Mouse (Mus musculus) 3134 (cell line): ENCODE results near the gene Ruvbl1.

Source experiments
- DNase-seq: peaks from one replicate; pipeline ENCODE4 v3.0.0-alpha.2; 2011; ENCODE audit warnings: low spot score; ENCODE audit not compliant: insufficient read length; ENCODE audit errors: extremely low read depth

The Ruvbl1 gene

DNA sequence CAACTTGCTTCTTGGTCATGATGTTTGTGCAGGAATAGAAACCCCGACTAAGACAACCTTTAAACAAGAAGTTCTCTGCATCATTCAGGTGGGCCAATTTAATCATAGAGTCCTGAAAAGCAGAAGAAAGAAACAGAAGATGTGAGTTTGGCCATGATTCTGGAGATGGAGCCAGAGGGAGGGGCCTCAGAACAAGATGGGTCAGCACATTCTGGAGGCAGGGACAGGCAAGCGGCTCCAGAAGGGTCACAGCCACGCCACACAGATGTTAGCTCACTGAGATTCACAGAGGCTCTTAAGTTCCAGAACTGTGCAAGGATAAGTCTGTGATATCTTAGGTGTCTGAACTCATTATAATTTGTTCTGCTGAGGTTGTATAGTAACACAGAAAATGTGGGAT, 79.0 kb downstream of the Ruvbl1 start:
- no peak for DNase-seq

- DNase-seq: no peak
Measured at GRCm38 (mm10) chr6:88544644-88545396, 79.6 kb downstream of the Ruvbl1 start.

- no peak for DNase-seq
Measured at GRCm38 (mm10) chr6:88545397-88545790, 80.2 kb downstream of the Ruvbl1 start.
